Mouse (Mus musculus) intestine, postnatal 0 days (tissue): Measurements from ENCODE around the gene Anln. TPM values are rescaled to one million over a fixed set of nuclear protein-coding genes. Genes with fewer than 3 reads are reported as not detected.
"Not testable (repeated sequence)": the region's sequence is repeated elsewhere in the genome, so short reads cannot be mapped to it uniquely, and the experiment has no call there.

Source experiments
- ATAC-seq: fragments of 200-750 bp; cut with Nextera tagmentation; 2 replicates; pipeline ENCODE4 v1.8.0; 2017; ENCODE audit warnings: mild to moderate bottlenecking, moderate TSS enrichment, moderate library complexity
- H3K27ac ChIP-seq: fragments of 300-500 bp; sonication (generic); 2 replicates; pipeline ENCODE4 v1.5.1; 2014; ENCODE audit warnings: mild to moderate bottlenecking, low read depth, low read length, moderate library complexity
- H3K27me3 ChIP-seq: fragments of 300-500 bp; sonication (generic); replicated peaks from 2 replicates; pipeline ENCODE4 v1.6.1; 2014; ENCODE audit warnings: low read length, mixed read lengths; ENCODE audit not compliant: control insufficient read depth, insufficient read depth
- H3K36me3 ChIP-seq: fragments of 300-500 bp; sonication (generic); 2 replicates; pipeline ENCODE4 v1.6.1; 2014; ENCODE audit warnings: mild to moderate bottlenecking, moderate library complexity; ENCODE audit not compliant: control insufficient read depth, insufficient read depth
- H3K4me1 ChIP-seq: fragments of 300-500 bp; sonication (generic); replicated peaks from 2 replicates; pipeline ENCODE4 v1.6.1; 2014; ENCODE audit warnings: antibody characterized with exemption, low read length, mixed read lengths; ENCODE audit not compliant: control insufficient read depth, insufficient read depth
- H3K4me2 ChIP-seq: fragments of 300-500 bp; sonication (generic); replicated peaks from 2 replicates; pipeline ENCODE4 v1.6.1; 2014; ENCODE audit warnings: low read depth, mild to moderate bottlenecking, moderate library complexity
- H3K4me3 ChIP-seq: fragments of 300-500 bp; sonication (generic); 2 replicates; pipeline ENCODE4 v1.5.1; 2014; ENCODE audit warnings: low read depth, low read length
- H3K9ac ChIP-seq: fragments of 300-500 bp; sonication (generic); 2 replicates; pipeline ENCODE4 v1.6.1; 2014; ENCODE audit warnings: mild to moderate bottlenecking, low read depth, low read length
- H3K9me3 ChIP-seq: fragments of 300-500 bp; sonication (generic); 2 replicates; pipeline ENCODE4 v1.6.1; 2016; ENCODE audit warnings: mixed run types; ENCODE audit not compliant: control insufficient read depth
- CTCF ChIP-seq: sonication (generic); IDR thresholded peaks from 2 replicates; pipeline ENCODE4 v1.5.1; 2016; ENCODE audit warnings: low read depth, mild to moderate bottlenecking, control low read depth, antibody characterized with exemption, moderate library complexity
- WGBS: fragments of 180-500 bp; shearing (Covaris S2); extraction: QIAGEN DNeasy Blood & Tissue Kit; methylation state at CpG from one replicate; pipeline ENCODE4 v1.1.7; 2014; 5-methylcytosine and 5-hydroxymethylcytosine counted together
- polyA plus RNA-seq: library from polyadenylated mRNA; unstranded; fragments of >200 nt; fragmentation: Nextera tagmentation; extraction: Ambion mirVana; gene quantifications from 2 replicates; pipeline ENCODE4 v1.2.1, GENCODE M21; 2015

Gene Anln
- polyA plus RNA-seq, 1 experiment from 2014 or later: 10.9 TPM

- H3K27me3 ChIP-seq: no peaks in the 10 kb centered on the region
- no peak overlapping the region for H3K4me2 ChIP-seq
- H3K36me3 ChIP-seq: no peaks in the 10 kb centered on the region
- no peak overlapping the region for H3K27ac ChIP-seq
- H3K4me1 ChIP-seq: no peaks in the 10 kb centered on the region
- no peak for ATAC-seq
- H3K9ac ChIP-seq: no peak overlapping the region
- TF ChIP-seq CTCF: no peak
- 64% methylated on average over 3 of the region's 3 CpGs for WGBS
- H3K4me3 ChIP-seq: no peak overlapping the region
- no peaks in the 10 kb centered on the region for H3K9me3 ChIP-seq
Observed at GRCm38 (mm10) chr9:22405414-22405813, 16.4 kb upstream of the Anln start.

- WGBS: 64% methylated on average over 2 of the region's 2 CpGs
- not testable (repeated sequence) for H3K4me2 ChIP-seq, ATAC-seq, H3K9me3 ChIP-seq, H3K27me3 ChIP-seq, H3K4me3 ChIP-seq, H3K9ac ChIP-seq, H3K4me1 ChIP-seq, H3K36me3 ChIP-seq, H3K27ac ChIP-seq
Observed at GRCm38 (mm10) chr9:22403501-22403900, 14.5 kb upstream of the Anln start.

DNA sequence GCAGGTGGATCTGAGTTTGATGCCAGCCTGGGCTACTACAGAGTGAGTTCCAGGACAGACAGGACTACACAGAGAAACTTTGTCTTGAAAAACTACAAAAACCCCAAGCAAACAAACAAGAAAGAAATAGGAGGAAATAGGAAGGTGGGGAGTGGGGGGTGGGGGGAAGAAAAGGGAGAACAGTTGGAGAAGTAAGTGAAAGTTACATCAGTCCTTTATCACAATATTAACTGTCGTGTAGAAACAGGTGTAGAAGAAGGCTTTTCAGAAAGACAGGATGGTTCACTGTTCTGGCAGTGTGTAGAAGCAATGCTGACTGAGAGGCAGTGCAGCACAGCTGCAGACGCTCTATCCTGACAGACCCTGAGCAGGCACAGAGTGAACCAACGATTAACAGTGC, 14.0 kb upstream of the Anln start:
- Histone ChIP-seq H3K4me3 (no peak overlapping the region), H3K27me3 (no peaks in the 10 kb centered on the region), H3K9me3 (no peaks in the 10 kb centered on the region), H3K4me1 (no peaks in the 10 kb centered on the region), H3K9ac (no peak overlapping the region), H3K27ac (no peak overlapping the region), H3K4me2 (no peak overlapping the region), H3K36me3 (no peaks in the 10 kb centered on the region)
- 74% methylated on average over 3 of the region's 3 CpGs for whole genome bisulfite sequencing
- no peak for TF ChIP-seq CTCF
- no peak for ATAC-seq

GRCm38 (mm10) chr9:22402001-22402400, 13.0 kb upstream of the Anln start:
- Histone ChIP-seq H3K27ac (no peak overlapping the region), H3K9ac (no peak overlapping the region), H3K4me2 (no peak overlapping the region), H3K9me3 (no peaks in the 10 kb centered on the region), H3K4me3 (no peak overlapping the region), H3K27me3 (no peaks in the 10 kb centered on the region), H3K4me1 (no peaks in the 10 kb centered on the region), H3K36me3 (no peaks in the 10 kb centered on the region)
- WGBS: 82% methylated on average over 6 of the region's 6 CpGs
- no peak for TF ChIP-seq CTCF
- ATAC-seq: no peak

DNA sequence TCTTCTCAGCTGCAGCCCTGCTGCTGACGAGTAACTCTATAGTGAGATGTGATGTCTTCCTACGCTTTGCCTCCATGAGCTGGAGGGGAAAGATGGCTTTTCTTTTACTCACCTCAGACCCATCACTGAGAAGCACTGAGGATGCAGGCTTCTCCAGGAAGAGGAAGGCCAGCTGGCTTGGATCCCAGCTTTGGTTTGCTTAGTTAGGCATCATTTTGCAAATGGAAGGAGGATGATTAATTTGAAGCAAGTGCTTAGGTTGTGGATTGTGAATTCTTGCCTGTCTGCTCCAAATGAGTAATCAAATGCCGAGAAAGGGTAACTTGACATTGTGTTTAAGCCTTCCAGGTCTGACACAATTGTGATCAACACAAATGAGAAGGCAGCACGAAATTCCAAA, 10.0 kb upstream of the Anln start:
- H3K27ac ChIP-seq: no peak overlapping the region
- H3K9me3 ChIP-seq: no peaks in the 10 kb centered on the region
- no peak overlapping the region for H3K4me2 ChIP-seq
- H3K4me3 ChIP-seq: no peak overlapping the region
- no peaks in the 10 kb centered on the region for H3K4me1 ChIP-seq
- ATAC-seq: no peak
- H3K27me3 ChIP-seq: no peaks in the 10 kb centered on the region
- H3K36me3 ChIP-seq: no peaks in the 10 kb centered on the region
- WGBS: 72% methylated on average over 4 of the region's 4 CpGs
- H3K9ac ChIP-seq: no peak overlapping the region
- TF ChIP-seq CTCF: no peak

DNA sequence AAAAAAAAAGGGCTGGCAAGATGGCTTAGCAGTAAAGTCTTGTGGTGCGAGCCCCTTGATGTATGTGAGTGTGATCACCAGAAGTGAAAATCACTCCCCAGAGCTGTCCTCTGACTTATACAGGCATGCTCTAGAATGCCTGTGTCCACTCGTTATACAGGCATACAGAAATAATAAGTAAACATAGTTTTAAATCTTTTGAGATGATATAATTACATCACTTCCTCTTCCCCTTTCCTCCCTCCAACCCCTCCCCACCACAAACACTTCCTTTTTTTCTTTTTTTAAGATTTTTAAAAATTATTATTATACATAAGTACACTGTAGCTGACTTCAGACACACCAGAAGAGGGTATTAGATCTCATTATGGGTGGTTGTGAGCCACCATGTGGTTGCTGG, 5.7 kb upstream of the Anln start:
- Histone ChIP-seq H3K4me1 (0 out of 2 replicates have a peak, but pooled peaks cover 3% of the 10 kb centered on the region), H3K4me3 (no peak overlapping the region), H3K36me3 (no peaks in the 10 kb centered on the region), H3K9ac (no peak overlapping the region), H3K27ac (no peak overlapping the region), H3K4me2 (no peak overlapping the region), H3K27me3 (no peaks in the 10 kb centered on the region), H3K9me3 (no peaks in the 10 kb centered on the region)
- no peak for ATAC-seq
- WGBS: 86% methylated on average over 2 of the region's 2 CpGs
- no peak for TF ChIP-seq CTCF

GRCm38 (mm10) chr9:22390390-22390789, 1.4 kb upstream of the Anln start:
- WGBS: 57% methylated on average over 5 of the region's 5 CpGs
- H3K36me3 ChIP-seq: no peaks in the 10 kb centered on the region

More at GRCm38 (mm10) chr9:22390390-22390789, 1.4 kb upstream of the Anln start:
- H3K9ac ChIP-seq: no peak overlapping the region
- TF ChIP-seq CTCF: no peak
- no peaks in the 10 kb centered on the region for H3K9me3 ChIP-seq
- H3K4me1 ChIP-seq: peaks cover 4% of the 10 kb centered on the region; the same call in 1 of the 2 replicates
- no peaks in the 10 kb centered on the region for H3K27me3 ChIP-seq
- ATAC-seq: no peak
- H3K27ac ChIP-seq: no peak overlapping the region
- no peak overlapping the region for H3K4me3 ChIP-seq
- H3K4me2 ChIP-seq: no peak overlapping the region
